Mouse (Mus musculus): ENCODE measurements around the gene Gad2.
A peak's percentile ranks its signal among the peaks of the same experiment; 100 is the strongest.
"Not testable (repeated sequence)": the region's sequence is repeated elsewhere in the genome, so short reads cannot be mapped to it uniquely, and the experiment has no call there.

The Gad2 gene

DNA sequence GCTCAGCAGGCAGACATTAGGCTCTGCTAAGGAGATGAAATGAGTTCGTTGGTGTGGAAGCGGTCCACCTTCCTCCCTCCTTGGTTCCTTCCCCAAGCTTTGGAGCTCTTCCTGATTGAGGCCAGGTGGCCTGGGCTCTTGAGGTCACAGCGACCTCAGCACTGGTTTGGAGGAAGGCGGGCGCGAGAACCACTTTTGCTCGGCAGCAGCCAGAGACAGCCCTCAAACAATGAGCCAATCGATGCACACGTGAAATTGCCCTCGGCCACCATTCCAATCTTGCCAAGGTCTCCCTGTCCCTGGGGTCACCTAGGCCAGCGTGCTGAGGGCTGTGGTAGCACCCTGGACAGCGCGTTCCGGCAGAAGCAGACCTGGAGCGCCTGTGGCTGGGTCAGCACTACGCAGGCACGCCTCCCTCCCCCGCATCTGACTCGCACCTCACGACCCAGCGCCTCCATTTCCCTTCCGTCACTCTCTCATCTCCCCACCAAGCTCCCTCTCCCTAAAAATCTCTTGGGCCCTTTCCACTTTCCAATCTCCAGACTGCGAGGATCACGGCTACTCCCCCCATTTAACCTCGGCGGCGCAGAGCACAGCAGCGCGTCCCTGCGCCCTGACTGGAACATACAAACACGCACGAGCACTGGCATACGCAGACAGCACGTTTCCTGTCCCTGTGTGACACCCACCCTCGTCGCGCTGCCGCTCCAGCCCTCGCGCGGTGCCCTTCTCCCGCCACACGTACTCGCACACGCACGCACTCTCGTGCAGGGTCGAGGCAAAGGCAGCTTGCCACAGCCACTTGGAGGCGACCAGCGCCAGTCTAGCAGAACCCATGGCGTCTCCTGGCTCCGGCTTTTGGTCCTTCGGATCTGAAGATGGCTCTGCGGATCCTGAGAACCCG is at the start of gene Gad2:
TSS of gene Gad2 (plus strand) at position 378 of the 904 bp plus-strand sequence.
- peak; percentile 59 for DNase-seq (ENCODE audit: low read depth, low spot score)

DNA sequence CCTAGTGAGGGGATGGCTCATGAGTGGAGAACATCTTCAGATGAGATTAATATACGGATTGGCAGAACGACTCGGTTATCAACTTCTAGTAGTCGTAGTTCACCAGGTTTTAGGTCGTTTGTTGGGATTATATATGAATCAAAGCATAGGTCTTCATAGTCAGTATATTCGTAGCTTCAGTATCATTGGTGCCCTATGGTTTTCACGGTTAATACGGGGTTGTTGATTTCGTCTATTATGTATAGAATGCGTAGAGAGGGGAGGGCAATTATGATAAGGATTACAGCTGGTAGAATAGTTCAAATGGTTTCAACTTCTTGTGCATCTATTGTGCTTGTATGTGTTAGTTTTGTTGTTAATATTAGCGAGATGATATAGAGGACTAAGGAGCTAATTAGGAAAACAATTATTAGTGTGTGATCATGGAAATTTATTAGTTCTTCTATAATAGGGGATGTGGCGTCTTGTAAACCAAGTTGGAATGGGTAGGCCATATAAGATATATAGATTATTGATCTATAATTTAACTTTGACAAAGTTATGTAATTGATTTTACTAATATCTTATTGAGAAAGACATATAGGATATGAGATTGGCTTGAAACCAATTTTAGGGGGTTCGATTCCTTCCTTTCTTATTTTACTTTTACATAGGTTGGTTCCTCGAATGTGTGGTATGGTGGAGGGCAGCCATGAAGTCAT is 34.4 kb upstream of the Gad2 start:
- DNase-seq (ENCODE audit: low read depth, low spot score) = not testable (repeated sequence)

GRCm38 (mm10) chr2:22588170-22588541 is 33.8 kb upstream of the Gad2 start:
- DNase-seq (ENCODE audit: low read depth, low spot score) = peak; percentile 20

DNA sequence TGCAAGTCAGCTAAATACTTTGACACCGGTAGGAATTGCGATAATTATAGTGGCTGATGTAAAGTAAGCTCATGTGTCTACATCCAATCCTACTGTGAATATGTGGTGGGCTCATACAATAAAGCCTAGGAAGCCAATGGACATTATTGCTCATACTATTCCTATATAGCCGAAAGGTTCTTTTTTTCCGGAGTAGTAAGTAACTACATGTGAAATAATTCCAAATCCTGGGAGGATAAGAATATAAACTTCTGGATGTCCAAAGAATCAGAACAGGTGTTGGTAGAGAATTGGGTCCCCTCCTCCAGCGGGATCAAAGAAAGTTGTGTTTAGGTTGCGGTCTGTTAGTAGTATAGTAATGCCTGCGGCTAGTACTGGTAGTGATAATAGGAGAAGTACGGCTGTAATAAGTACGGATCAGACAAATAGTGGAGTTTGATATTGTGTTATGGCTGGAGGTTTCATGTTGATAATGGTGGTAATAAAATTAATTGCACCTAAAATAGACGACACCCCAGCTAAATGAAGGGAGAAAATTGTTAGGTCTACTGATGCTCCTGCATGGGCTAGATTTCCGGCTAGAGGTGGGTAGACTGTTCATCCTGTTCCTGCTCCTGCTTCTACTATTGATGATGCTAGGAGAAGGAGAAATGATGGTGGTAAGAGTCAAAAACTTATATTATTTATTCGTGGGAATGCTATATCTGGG is 33.2 kb upstream of the Gad2 start:
- DNase-seq (ENCODE audit: low read depth, low spot score) = peak; percentile 3

GRCm38 (mm10) chr2:22589382-22590205 is 32.4 kb upstream of the Gad2 start:
- DNase-seq (ENCODE audit: low read depth, low spot score) = not testable (repeated sequence)

- DNase-seq (ENCODE audit: low read depth, low spot score) = no peak
Measured at GRCm38 (mm10) chr2:22590206-22590490, 31.9 kb upstream of the Gad2 start.

DNA sequence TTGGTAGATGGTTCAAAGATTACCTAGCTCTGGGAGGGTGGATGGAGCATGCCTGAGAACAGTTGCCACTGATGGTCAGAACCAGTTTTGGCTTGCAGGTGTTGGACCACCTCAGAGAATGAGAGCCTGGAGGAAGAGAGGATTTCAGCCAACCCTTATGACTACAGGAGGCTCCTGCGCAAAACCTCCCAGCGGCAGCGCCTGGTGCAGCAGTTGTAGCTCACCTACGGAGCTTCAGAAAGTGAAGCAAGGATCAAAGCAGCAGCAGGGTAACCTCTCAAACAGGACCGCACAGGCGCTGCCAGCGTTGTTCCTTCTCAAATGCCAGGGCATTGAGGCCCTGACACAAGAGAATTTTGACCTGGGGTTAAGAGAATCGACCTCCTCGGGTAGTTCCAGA is 4.1 kb upstream of the Gad2 start:
- DNase-seq (ENCODE audit: low read depth, low spot score) = no peak

- no peak for DNase-seq (ENCODE audit: low read depth, low spot score)
Measured at GRCm38 (mm10) chr2:22619416-22619815, 2.6 kb upstream of the Gad2 start.

GRCm38 (mm10) chr2:22620030-22620429 is 2.0 kb upstream of the Gad2 start:
- no peak for DNase-seq (ENCODE audit: low read depth, low spot score)

GRCm38 (mm10) chr2:22620534-22620933 is 1.5 kb upstream of the Gad2 start:
- no peak for DNase-seq (ENCODE audit: low read depth, low spot score)

DNA sequence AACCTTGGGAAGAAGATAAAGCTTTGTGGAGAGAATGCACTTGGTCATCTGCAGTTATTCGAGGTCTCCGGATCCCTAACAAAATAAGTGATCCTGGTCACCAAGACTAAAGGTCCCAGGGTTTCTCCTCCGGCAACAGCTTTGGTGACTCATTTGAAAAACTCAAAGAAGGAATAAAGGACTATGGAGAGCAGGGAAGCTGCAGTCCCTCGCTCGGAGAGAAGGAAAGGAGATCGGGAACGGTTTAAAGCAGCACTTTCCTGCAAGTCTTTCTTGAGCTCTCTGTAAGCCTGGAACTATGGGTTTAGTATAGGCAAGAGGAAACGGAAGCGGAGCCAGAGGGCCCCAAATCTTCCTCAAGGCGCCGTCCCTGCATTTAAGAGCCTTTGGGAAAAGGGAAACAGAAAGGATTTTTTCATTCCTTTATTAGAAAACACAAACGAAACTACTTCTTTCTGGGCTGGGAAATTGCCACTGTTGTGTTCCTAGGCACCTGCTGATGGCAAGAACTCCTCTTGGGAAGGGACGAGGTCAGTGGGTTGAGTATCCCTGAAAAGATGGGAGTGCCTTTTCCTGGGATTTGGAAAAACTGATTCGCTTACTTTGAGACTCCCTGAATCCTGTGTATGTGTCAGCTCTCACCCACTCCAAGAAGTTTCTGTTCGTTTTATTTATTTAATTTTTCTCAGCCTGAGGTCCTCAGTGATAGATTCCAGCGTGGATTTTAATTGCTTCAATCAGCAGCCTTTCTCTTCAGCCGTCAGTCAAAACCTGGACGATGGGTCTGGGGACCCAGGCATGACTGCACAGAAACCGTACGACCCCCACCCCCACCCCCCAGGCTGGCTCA is 802 bp upstream of the Gad2 start:
- DNase-seq (ENCODE audit: low read depth, low spot score) = no peak

- DNase-seq (ENCODE audit: low read depth, low spot score) = no peak
Measured at GRCm38 (mm10) chr2:22623111-22624070, 1.4 kb downstream of the Gad2 start.

DNA sequence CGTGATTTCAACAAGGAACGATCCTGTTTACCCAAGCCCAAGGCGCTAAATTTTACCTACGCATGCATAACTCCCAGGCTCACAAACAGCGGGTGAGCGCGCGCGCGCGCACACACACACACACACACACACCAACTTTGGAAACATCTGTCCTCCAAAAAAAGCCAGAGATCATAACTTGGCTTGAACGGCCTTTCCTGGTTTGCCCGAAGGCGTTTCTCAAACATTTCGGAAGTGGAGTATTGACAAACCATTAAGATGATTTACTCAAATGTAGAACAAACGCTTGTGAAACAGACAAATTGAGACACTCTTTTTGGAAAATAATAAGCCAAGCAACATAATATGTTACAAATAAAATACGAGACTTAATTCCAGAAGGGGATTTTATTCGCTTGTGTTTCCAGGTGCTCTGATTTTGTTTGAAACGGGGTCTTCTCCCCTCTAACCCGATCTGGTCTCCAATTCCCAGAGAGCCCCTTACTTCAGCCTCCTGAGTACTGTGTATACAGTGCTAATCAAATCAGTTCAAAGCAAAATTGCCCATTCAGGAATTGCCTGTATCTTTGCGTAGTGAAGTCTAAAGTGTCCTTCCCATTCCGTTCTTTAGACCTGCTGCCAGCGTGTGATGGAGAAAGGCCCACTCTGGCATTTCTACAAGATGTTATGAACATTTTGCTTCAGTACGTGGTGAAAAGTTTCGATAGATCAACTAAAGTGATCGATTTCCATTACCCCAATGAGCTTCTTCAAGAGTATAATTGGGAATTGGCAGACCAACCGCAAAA is 2.4 kb downstream of the Gad2 start:
- DNase-seq (ENCODE audit: low read depth, low spot score) = no peak

DNA sequence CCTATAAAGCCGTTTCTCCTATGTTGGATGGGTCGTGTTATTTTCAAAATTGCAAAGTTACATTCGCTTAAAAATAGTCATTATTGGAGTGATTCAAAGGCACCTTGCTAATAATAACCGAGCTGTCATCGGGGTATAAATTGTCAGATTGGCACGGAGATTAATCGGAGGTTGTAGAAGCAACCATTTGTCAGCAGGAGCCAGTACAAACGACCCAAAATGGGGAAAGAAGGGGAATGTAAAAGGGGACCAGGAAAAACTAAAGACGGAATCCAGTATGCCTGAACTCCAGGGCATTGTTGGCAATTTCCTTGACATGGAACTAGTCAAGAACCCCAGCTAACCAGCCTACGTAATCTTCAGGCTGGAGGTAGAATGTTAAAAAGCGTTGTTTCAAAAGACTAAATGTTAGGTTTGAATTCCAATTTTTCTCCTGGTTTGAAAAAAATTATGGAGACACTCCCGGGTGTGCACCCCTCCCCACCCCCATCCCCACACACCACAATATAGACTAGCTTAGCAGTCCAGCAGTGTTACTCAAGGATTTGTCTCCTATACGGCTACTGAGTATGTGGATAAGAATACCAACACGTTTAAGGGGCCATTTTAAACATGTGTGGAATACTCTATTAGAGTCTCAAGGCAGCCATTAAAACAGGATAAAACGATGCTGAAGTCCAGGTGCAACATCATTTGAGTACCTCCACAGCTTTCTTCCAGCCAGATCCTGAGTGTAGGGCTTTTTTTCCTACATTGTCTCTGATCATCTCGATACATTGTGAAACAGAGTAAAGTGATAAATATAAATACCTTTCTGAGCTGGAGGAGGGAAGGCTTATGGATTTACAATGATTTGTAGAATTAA is 3.3 kb downstream of the Gad2 start:
- no peak for DNase-seq (ENCODE audit: low read depth, low spot score)

DNA sequence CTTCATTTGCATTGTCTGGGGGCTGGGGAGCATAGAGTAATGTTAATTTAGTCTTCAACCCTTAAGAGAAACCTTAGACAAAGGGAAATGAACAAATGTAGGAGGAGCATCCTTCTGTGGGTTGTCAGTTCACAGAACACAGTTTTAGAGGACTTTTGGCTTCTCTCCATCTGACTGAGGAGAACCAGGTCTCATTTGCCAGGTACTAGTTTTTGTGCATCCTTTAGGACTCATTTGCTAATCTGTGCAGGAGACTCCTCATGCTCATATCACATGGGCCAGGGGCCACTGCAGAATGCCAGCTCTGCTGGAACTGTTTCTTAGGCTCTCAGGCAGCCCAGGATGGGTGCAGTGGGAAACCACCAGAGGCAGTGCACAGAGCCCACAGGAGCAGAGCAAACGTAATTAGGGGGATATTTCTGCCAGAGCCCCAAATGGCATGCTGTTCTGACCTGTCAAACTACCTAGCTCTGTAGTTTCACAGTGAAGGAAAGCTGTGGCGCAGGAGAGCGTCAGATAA is 5.2 kb downstream of the Gad2 start:
- no peak for DNase-seq (ENCODE audit: low read depth, low spot score)

GRCm38 (mm10) chr2:22627819-22628432 is 5.9 kb downstream of the Gad2 start:
- no peak for DNase-seq (ENCODE audit: low read depth, low spot score)

DNA sequence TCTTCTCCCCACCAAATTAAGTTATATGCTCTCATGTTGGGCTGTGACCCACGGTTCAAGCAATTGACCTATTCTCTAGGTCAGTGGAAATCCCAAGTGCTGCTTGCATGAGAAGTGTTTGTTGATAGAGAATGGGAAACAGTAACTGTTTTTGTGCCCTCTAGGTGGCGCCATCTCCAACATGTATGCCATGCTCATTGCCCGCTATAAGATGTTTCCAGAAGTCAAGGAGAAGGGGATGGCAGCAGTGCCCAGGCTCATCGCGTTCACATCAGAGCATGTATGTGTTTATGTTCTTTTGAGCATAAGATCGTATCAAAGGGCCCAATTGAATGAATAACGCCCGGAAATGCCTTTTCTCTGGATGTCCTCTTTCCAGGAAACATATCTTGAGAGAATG is 12.8 kb downstream of the Gad2 start:
- DNase-seq (ENCODE audit: low read depth, low spot score) = peak; percentile 75
